Mouse (Mus musculus) lung, postnatal 4 days (tissue): ENCODE measurements around the gene Muc1.
"Not testable (repeated sequence)": the region's sequence is repeated elsewhere in the genome, so short reads cannot be mapped to it uniquely, and the experiment has no call there.

ENCODE experiments used
- DNase-seq, 2 experiments: peaks; one replicate each; pipeline ENCODE4 v3.0.0; 2021

Muc1 gene

DNA sequence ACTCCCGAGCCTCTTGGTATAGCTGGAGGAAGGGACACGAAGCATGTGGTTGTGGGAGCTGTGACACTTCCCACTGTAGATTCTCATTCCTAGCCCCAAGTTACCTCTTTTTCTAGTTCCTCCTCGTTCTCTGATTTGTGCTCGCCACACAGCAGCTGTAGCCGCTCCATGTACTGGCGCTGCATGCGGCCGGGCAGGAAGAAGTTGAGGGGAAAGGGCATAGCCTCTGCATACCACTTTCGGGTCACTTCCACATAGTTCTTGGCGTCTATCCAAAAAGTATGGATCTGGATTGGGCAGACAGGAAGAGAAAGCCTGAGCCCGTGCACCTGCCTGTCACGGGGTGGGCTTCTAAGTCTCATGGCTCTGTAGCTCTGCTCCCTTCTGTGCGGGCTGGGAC, 18.7 kb upstream of the Muc1 start:
- DNase-seq = peak in 1 of 2 experiments; percentile 35

DNA sequence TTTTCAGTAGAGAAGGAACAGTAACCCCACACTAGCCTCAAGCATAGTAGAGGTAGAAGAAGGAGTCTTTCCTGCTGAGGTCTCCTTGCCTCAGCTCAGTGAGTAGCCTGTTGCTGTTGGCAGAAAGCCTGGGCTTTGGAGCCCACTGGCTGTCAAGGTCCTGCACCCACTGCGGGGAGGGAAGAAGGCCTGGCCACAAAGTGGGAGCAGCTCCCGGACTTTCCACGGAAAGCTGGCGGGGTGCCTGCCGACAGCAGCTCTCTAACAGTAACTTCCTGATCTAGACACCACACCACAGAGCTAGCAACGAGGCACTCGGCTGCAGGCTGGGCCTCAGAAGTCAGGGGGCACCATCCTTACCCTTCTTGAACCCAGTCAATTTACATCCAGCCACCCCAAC, 18.1 kb upstream of the Muc1 start:
- peak in 1 of 2 experiments; percentile 56 for DNase-seq

DNA sequence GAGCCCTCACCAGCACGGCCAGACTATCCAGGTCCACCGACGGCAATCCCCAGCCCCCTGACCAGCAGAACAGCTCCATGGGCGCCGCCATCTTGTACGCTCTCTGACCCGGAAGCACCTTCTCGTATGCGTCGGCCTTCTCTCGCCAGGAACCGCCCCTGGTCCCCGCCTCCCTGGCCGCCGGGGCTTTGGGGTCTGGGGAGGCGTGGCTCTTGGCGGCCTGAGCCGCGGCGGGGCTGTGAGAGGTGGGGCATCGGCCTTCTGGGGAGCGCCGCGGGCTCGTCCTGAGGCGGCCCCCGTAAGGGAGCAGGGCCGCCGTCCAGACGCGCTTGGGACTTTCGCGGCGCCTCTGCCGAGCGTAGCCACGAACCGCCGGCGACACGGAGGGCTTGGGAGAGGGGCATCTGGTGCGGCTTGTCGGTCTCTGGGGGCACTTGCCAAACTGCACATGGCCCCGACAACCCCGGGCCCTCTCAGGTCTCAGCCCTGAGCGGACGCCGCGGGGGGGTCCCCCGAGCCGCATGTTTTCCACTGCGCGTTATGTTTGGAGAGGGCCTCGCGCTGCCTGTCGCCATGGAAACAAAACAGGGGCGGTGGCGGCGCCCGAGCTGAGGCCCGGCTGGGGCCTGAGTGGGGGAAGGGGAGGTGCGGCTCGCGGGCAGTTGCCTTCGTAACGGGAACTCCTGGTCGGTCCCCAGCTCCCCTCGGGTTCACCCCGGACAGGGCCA, 14.9 kb upstream of the Muc1 start:
- DNase-seq = peak; percentile 94 to 97

DNA sequence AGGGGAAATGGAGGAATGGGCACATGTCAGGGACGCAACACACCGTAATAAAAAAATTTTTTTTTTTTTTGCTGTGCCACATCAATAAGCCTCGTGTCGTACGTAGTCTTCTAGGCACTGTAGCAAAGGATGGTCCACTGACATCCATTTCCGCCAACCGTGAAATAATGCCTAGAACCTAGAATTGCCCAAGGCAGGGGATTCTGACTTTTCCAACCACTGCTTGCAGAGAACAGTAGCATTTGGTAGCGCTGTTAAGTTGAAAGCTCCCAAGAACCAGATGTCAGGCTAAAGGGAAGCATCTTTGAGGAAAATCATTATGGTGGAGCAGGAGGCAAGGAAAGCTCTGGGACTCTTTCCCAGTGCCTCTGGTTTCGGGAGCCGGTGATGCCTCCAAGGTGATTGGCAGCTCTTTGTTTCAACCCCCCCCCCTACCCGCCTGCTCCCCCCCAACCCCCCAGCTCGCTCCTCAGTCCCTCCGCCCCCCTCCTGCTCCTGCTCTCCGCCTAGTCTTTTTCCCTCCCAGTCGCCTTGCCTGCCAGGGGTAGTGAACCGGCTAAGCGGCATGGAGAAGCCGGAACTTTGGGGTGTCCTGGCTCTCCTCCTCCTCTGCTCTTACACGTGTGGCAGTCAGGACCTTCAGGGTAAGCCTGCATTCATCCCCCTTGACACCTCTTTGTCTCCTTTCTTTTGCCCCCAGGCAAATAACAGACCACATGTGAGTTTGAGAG, 14.0 kb upstream of the Muc1 start, which contains the start of gene Thbs3:
Gene Thbs3, plus strand, starts transcription at position 500 of the 731 bp plus-strand sequence.
- peak in 1 of 2 experiments; percentile 60 for DNase-seq

DNA sequence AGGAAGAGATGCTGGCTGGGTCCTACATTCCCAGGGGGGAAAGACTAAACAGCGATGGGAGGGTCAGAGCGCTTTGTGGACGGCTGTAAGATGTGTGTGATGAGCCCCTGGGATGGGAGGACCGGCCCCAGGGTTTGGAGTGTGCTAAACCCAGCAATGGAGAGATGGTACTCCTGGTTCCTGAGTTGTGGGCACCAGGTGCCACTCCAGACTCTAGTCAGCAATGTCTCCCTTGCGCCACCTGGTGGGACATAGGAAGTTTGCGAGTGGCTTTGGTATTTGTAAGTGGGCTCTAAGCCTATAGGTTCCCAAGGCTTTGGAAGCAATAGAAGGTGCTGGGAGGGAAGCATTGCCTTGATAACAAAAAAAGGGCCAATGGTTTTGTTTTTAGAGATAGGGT, 13.0 kb upstream of the Muc1 start:
- peak; percentile 82 to 90 for DNase-seq

DNA sequence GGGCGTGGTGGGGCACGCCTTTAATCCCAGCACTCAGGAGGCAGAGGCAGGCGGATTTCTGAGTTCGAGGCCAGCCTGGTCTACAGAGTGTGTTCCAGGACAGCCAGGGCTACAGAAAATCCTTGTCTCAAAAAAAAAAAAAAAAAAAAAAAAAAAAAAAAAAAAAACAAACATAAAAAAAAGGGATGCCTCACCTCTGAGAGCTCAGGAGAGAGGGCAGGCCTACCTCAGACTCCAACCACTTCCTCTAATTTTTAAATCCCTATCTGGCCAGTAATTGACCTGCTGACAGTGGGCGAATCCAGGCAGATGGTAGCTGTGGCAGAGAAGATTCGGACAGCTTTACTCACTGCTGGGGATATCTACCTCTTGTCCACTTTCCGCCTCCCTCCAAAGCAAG, 12.4 kb upstream of the Muc1 start:
- not testable (repeated sequence) for DNase-seq

DNA sequence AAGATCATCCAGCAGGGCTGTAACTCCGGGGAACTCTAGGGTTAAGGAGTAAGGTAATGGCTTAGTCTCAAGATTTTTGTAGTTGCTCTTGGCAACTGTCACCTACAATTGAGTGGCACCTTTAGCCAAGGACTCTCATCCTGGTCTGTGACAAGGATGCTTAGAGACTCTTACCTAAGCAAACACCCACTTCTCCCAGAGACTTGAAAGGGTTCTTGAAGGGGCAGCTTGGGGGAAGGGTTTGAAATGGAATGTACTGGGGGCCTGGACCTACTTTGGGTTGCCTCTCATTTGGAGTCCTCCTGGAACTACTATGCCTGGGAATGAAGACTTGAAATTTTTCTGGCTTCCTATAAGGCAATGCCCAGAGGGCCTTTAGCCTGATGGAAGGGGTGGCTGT, 10.6 kb upstream of the Muc1 start:
- peak; percentile 55 to 66 for DNase-seq

DNA sequence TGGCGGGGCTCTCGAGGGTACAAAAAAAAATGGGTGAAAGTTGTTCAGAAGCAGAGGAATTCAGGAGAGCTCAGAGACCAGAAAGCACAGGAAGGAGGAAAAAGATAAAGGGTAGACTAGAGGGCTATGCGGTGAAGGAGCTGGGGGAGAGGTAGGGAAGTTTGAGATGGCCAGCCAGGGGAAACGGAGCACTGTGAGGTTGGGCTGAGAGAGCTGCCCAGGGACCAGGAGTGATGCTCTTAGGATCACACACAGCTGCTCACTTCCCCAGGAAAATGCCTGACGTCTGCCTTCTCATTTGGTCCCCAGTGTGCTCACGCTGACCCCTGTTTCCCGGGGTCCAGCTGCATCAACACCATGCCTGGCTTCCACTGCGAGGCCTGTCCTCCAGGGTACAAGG, 9.3 kb upstream of the Muc1 start:
- DNase-seq = no peak

DNA sequence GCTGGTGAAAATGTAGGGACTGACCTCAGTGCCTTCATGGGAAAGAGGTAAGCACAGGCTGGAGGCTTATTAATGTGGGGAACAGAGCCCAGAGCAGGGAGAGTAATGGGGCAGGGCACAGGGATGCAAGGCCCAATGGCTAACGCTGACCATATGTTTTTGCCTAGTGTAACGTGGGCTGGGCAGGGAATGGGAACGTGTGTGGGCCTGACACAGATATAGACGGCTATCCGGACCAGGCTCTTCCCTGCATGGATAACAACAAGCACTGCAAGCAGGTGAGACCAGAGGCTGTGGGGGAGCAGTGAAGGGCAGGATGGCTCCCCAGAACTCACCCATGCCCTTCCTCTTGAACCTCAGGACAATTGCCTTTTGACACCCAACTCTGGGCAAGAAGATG, 7.7 kb upstream of the Muc1 start:
- no peak for DNase-seq

DNA sequence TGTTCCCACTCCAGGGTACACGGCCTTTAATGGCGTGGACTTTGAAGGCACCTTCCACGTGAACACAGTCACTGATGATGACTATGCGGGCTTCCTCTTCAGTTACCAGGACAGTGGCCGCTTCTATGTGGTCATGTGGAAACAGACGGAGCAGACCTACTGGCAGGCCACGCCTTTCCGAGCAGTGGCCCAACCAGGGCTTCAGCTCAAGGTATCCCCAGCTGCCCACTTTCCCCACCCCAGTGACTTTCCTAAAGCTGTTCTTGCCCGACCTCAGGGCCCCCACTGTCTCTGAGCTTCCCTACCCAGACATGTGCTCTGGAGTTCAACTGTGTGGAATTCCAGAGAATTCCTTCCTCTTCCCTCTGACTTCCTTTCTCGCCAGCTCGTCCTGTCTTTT, 4.1 kb upstream of the Muc1 start:
- no peak for DNase-seq

DNA sequence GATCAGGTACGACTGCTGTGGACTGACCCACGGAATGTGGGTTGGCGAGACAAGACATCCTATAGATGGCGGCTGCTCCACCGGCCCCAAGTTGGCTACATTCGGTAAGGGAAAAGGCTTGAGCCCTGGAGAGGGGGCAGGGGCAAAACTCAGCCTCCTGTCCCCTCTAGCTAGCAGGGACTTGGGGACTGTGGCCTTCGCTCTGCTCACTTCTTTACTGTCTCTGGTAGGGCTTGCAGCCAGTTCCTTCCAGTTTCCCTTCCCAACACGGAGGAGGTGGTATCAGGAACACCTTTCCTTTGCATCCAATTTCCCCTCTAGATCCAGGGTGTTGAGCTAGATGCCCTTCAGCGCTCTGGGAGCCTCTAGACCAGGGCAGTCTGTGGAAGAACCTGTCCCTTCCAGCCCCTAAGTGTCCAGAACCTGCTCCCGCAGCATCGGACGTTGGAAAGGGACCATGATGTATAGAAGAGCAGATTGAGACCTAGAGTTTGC, 3.5 kb upstream of the Muc1 start:
- peak in 1 of 2 experiments; percentile 24 for DNase-seq

DNA sequence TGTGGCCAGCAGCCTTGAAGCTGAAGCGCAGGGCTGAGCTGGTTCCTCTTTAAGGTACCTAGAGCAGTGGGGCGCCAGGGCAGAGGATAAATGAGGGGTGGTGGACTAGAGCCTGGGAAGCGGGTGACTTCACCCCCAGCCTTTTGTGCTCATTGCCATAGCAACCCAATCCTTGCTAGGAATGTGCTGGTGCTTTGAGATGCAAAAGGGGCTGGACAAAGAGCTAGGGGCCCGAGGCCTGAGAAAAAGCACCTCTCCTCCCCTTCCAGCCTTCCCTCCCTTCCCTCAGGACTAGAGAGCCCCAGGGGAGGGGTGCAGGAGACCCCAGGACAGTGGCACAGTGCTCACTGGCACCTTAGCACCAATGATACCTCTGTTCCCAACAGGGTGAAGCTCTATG, 2.9 kb upstream of the Muc1 start:
- peak in 1 of 2 experiments; percentile 19 for DNase-seq

DNA sequence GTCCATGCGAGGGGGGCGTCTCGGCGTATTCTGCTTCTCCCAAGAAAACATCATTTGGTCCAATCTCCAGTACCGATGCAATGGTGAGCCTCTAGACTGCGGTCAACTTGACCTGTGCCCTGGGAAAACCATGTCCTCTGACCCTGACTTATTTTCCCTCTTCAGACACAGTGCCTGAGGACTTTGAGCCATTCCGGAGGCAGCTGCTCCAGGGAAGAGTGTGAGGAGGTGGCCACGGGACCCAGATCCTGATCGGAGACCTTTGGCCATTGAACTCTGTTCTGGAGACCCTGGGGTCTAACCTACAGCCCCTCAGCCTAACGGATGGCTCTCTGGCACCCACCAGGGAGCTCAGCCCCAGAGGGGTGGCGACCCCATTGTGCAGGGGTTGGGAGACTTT, 2.5 kb upstream of the Muc1 start:
- peak in 1 of 2 experiments; percentile 21 for DNase-seq

DNA sequence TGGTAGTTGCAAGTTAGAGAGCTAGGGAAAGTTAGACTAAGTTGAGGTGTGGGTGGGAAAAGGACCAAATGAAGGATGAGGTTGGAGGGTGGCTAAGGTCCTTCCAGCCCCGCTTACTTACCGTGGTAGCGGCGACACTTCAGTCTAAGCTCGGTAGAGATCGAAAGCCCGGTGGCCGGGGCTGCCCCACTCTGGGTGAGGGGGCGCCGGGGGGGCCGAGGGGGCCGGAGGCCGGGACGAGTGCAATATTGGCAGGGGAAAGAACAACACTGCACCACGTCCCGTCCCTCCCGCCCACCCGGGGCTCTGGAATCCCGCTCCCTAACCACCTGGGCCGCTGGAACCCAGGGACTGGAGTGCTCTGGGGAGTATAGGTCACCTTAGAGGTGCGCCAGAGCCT, 2.0 kb upstream of the Muc1 start, which contains the start of gene Mtx1:
Gene Mtx1, minus strand, starts transcription at position 189 of the 400 bp plus-strand sequence.
- no peak for DNase-seq

DNA sequence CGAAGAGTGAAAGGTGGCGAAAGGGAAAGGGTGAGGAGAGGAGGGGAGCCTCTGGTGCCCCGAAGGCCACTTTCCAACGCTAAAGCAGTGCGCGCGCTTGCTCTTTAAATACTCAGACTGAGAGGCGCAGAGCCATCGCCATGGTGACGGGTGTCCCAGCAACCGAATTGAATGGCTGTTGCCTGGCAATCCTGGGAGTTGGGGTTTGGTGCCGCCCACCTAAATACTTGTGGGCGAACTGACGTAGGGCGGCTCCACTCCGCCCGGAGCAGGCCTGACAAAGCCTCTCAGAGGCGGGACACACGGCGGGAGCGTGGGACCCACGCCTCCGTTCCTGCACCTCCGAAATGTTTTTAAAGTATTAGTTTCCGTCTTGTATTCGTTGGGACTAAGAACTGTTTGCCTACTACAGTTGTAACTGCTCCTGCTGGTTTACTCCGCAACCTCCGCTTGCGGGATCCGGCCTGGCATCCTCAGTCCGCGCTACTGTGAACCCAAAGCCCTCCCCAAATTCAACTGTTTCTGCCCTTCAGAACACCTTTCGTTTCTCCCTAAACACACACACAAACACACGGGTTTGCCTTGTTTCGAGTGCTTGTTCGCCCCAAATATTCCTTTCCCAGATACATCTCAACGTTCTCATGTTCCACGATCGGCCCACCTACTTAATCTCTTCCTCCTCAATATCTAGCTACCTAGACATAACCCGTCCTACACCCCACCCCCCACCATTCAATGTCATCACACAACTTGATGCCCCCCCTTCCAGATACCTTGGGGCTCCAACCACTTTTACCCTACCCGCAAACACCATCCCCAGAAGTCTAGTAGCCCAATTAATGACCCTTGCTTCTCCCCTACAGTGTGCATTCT, 1.3 kb upstream of the Muc1 start:
- peak; percentile 91 to 95 for DNase-seq

DNA sequence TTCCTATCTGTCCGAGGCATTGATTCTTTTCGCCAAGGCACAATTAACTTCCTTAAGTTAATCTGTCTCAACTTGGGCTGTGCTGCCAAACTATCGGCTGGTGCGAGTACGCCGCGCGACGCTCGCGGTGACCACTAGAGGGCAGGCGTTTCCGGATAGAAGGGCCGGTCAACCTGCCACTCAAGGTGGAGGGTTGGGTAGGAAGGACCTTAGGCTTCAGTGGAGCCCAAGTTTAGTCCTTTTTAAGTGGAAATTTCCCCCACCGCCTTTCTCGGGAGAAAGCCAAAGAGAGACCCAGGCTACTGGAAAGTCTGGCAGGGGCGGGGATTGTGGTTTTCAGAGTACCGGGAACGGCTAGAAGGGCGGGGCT, 692 bp upstream of the Muc1 start:
- DNase-seq = peak; percentile 90 to 93

DNA sequence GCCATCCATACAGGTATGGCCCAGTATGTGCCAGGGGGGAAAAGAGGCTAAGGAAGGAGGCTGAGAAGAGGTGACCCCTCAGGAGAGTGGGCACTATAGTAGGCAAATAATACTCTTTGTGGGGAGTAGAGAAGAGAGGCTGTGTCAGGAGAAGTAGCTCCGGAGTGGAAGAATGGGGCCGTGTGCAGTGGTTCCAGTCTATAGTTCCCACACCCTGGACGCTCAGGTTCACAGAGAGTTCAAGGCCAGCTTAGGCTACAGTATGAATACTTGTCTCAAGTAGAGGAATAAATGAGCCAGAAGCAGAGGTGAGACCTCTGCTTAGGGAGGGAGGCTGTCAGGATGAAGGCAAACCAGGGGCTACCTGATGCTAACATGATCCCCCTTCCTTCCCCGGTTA, 419 bp downstream of the Muc1 start:
- no peak for DNase-seq

DNA sequence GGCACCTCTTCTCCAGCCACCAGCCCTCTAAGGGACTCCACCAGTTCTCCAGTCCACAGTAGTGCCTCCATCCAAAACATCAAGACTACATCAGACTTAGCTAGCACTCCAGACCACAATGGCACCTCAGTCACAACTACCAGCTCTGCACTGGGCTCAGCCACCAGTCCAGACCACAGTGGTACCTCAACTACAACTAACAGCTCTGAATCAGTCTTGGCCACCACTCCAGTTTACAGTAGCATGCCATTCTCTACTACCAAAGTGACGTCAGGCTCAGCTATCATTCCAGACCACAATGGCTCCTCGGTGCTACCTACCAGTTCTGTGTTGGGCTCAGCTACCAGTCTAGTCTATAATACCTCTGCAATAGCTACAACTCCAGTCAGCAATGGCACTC, 1.7 kb downstream of the Muc1 start:
- DNase-seq = no peak

DNA sequence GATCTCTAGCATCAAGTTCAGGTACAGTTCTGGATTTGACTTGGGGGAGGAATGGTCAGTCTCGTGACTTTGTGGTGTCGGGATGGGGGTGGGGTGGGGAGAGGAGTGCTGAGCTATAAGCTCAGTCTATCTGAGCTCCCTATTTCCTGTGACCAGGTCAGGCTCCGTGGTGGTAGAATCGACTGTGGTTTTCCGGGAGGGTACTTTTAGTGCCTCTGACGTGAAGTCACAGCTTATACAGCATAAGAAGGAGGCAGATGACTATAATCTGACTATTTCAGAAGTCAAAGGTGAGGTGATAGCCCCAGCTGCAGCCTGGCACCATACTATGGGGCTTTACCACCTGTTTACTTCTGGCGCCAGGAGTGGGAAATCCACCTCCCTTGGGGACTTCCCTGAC, 2.5 kb downstream of the Muc1 start:
- DNase-seq = no peak

DNA sequence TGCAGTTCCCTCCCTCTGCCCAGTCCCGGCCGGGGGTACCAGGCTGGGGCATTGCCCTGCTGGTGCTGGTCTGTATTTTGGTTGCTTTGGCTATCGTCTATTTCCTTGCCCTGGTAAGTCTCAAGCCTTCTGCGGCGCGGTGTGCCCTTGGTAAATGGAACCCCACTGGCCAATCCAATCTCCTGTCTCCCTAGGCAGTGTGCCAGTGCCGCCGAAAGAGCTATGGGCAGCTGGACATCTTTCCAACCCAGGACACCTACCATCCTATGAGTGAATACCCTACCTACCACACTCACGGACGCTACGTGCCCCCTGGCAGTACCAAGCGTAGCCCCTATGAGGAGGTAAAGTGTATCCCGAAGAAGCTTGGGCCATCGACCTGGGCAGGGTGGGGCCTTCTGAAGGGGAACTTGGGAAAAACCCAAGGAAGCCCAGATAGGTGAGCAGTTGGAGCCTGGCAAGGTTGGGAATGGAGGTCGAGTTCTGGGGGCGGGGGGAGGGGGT, 3.0 kb downstream of the Muc1 start:
- peak in 1 of 2 experiments; percentile 29 for DNase-seq

DNA sequence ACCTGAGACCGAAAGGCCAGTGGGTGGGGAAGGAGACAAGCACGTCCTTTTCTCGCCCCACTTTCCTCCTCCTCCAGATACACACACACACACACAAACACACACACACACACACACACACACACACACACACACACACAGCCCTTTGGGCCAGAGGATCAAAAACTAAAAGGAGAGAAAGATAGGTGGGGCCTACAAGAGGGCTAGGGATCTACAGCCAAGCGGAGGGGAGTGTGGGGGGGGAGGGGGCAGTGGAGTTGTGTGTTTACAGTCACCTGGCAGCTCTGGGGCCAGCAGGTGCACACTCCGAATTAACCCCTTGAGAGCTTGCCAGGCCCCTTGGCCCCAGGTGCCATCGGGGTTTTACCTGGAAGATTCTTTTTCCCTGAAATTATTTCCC, 3.8 kb downstream of the Muc1 start:
- DNase-seq = peak; percentile 62 to 73

DNA sequence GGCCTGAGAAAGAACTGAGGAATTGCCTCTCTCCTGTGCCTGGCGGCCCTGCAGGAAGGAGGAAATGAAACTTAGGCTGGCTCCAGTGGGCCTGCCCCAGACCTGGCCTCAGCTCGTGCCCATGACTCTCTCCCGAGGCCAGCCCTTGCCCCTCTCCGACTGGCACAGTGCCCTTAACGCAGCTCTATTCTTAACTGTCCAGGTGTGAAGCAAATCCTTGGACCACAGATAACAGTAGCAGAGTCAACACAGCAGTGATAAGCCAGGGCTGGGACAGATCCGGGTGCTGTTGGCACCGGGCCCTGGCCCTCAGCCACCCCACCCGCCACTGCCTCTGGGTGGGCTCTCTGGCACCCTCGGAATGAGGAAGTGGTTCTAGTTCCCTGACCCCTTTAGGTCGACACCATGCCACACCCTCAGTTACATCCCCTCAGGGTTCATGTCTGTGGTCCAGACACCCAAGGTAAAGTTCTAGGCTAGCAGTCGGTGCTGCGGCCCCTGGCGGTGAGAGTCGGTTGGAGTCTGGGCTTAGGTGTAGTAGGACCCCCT, 4.8 kb downstream of the Muc1 start:
- peak; percentile 76 to 85 for DNase-seq

DNA sequence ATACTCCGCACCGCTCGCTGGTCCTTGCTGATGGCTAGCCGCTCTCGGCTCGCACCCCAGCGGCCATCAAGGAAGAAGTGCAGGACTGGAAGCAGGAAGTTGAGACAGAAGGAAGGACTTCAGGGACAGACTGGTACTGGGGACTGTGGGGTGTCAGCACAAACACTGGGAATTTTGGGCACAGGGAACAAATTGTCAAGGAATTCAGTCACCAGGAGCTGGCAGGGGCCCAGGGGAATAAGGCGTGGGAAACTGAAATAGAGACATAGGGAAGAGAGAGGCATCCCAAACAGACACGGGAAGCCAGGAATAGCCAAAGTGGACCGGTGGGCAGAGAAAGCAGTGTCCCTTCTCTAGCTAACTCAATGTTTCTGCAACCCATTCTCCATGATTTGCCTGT, 7.7 kb downstream of the Muc1 start:
- peak in 1 of 2 experiments; percentile 18 for DNase-seq
